Mouse (Mus musculus) large intestine, adult 2 months (tissue): ENCODE results near the gene Mroh8. TPM values are rescaled to one million over a fixed set of nuclear protein-coding genes. Genes with fewer than 3 reads are reported as not detected.
"Not testable (repeated sequence)": the region's sequence is repeated elsewhere in the genome, so short reads cannot be mapped to it uniquely, and the experiment has no call there.

Experiments used
- DNase-seq: peaks from one replicate; pipeline ENCODE4 v3.0.0-alpha.2; 2012; ENCODE audit warnings: low read depth, low spot score
- WGBS: fragments of 180-500 bp; shearing (Covaris S2); methylation state at CpG from one replicate; pipeline ENCODE4 v1.1.7; 2018; 5-methylcytosine and 5-hydroxymethylcytosine counted together
- polyA plus RNA-seq: library from polyadenylated mRNA; depleted of rRNA; stranded (reverse); fragments of >200 nt; gene quantifications from 2 replicates; pipeline ENCODE4 v1.2.3, GENCODE M21; 2012

The Mroh8 gene
- polyA plus RNA-seq, 1 experiment = 0.25 TPM

DNA sequence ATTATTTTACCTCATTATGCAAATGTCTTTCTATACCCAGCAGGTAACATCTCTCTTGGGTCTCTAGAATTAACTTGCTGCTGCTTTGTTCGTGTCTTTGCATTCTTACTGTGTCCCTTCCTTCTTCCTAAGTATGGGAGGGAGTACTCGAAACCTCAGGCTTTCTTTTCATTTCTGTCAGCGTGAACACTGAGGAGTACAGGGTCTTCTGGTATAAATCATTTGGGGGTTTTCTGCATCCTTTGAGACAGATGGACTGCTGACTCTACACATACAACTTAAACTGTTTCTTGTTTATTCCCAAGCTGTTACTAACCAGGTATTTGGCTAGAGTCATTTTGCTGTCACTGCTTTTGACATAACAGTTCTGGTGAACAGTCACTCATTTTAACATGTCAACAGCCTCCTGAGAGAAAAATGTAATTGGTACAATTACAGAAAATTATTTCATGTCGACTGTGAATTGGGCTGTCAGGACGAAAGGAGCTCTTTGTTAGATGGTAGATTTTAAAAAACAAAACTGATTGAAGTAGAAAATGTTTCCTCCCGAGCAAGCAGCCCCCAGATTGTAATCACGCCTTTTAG is 16.8 kb upstream of the Mroh8 start:
- DNase-seq = no peak
- 81% methylated on average over 7 of the region's 7 CpGs for WGBS

- DNase-seq = no peak
These were observed 12.7 kb upstream of the Mroh8 start for GRCm38 (mm10) chr2:157292093-157292492.

DNA sequence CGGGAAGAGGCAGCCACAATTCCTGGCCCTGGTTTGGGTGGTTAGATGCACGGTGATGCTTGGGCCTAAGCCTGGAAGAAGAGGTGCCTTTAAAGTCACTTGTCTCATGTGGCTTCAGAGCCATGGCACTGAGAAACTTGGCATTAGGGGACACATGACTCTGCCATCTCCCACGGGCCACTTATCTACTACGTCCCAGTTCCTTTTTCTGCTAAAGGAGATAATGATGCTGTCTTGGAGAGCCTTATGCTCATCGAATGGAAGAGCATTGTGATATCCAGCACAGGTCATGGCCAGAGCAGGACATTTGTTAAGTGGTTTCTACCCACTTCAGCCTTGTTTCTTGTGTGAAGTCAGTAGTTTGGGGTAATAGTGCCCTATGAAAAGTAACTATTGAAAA is 9.6 kb upstream of the Mroh8 start:
- WGBS = 86% methylated on average over 5 of the region's 5 CpGs
- no peak for DNase-seq

More at GRCm38 (mm10) chr2:157292093-157292492, 12.7 kb upstream of the Mroh8 start:
- WGBS = 15% methylated on average over 2 of the region's 2 CpGs

DNA sequence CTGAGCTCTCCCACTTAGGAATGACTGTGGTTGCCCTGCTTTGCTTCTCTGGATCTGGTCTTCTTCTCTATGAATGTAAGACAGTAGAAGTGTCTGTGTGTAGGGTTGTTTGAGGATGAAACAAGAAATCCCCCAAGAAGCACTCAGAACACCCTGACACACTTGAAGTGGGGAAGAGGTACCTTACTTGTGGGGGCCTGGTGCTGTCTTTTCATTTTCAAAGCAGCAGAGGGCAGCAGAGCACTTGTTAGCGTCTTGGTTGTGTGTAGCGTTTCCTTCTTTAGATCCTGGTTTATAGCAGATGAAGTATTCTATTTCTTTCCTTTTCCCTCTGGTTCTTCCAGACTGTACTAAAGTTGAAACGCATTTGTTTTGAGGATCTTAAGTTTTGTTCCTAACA is 8.2 kb upstream of the Mroh8 start:
- WGBS = 10% methylated on average over 3 of the region's 3 CpGs
- no peak for DNase-seq

- 64% methylated on average over 6 of the region's 6 CpGs for WGBS
- no peak for DNase-seq
These were observed 4.0 kb upstream of the Mroh8 start for GRCm38 (mm10) chr2:157283321-157283720.

- peak; percentile 86 for DNase-seq
- under 1% methylated on average over 64 of the region's 64 CpGs for WGBS
These were observed 483 bp downstream of the Mroh8 start, which contains the start of gene Rpn2 for GRCm38 (mm10) chr2:157278717-157279415. Rpn2 (plus strand) TSS chr2:157279017.

DNA sequence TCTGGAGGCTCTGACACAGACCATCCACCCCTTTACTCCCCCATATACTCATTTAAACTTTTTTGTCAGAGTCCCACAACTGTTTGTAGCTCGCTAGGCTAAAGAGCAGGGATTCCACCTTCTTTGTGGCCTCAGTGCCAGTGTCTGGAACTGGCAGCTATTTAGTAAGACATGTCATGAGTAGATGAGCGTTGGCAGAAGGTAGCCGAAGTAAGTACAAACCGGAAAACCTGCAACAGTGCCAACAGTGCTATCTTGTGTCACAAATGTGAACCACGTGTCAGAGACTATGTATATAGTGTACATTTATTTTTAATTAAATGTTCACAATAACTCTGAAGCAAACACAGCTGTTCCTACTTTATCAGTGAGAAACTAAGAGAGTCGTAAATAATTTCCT is 15.5 kb downstream of the Mroh8 start:
- DNase-seq = no peak
- WGBS = 22% methylated on average over 6 of the region's 6 CpGs

GRCm38 (mm10) chr2:157263101-157263500 is 16.2 kb downstream of the Mroh8 start:
- 48% methylated on average over 1 of the region's 1 CpGs for WGBS
- no peak for DNase-seq

DNA sequence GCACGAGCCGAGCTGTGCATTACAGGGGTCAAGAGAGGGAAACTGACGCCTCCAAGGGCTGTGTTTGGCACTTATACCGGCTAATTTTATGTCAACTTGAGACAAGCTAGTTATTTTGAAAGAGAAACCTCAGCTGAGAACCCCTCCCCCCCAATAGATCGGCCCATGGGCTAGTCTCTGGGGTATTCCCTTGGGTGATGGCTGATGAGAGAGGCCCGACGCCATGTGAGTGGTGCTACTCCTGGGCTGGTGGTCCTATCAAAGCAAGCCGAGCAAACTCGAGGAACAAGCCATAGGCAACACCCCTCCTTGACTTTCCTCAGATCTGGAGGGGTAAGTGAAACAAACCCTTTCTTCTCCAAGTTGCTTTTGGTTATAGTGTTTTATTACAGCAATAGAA is 16.8 kb downstream of the Mroh8 start:
- no peak for DNase-seq
- WGBS = 18% methylated on average over 9 of the region's 9 CpGs

DNA sequence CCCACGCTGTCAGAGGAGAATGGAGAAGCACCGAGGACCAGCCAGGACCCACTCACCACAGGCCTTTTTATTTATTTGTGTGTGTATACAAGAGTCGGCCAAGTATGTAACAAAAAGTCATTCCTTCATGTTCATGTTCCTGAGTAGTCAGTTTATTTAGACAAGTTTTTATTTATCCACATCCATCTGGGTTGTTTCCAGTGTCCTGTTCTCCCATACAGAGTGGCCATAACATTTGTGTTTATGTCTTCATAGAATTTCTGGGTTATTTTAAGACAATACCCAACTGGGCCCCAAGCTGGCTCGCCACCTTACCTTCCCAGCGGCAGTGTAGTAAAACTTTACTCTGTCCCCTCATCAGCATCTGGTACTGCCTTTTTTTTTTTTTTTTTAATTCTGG is 17.4 kb downstream of the Mroh8 start:
- DNase-seq = no peak
- 36% methylated on average over 5 of the region's 5 CpGs for WGBS

DNA sequence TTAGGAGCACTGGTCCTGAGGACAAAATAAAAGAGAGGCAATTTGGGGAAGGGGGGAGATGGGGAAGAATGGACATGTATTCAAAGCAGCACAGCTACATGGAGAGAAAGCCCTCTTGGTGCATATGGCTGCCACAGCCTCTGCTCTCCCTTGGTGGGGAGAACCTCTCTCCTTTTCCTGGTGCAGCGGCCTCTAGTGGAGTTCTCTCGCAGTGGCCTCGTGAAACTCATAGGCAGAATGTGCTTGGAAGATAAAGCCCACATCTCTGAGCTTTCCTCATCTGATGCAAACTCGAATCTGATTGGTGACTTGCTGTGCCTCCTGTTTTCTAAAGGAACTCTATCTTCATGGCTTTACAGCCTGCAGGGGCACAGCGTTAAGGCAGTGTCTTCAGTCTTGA is 19.6 kb downstream of the Mroh8 start:
- no peak for DNase-seq
- 10% methylated on average over 5 of the region's 5 CpGs for WGBS

DNA sequence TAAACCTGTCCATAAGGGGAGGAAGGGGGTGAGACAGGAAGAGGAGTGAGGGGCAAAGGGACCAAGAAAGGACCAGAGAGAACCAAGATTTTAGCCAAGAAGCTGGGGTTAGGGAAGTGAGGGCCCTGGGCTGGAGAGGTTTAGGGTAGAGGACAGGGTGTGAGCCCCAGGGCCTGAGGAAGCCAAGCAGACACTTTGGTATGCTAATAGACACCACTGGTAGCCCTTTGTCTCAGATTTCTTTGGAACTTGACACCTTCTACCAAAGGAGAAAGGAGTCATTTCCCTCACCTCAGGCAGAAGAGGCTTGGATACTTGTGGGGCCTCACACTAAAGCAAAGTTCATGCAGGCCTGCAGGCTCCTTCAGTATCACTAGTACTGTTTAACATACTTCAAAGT is 31.2 kb downstream of the Mroh8 start:
- DNase-seq = no peak

DNA sequence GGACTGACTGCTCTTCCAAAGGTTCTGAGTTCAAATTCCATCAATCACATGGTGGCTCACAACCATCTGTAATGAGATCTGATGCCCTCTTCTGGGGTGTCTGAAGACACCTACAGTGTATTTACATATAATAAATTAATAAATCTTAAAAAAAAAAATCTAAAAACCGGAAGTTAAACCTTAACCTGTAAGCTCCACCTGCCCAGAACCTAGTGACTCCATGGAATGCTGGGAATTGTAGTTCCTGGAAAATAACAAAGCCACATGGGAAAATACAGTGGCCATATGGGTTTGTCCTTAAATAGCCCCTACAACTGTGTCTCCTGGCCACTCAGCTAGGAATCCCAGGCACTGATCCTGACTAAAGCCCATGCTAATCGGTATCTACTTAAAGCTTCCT is 33.7 kb downstream of the Mroh8 start:
- no peak for DNase-seq
- 52% methylated on average over 2 of the region's 2 CpGs for WGBS

- DNase-seq = peak; percentile 85
- WGBS = 5% methylated on average over 5 of the region's 5 CpGs
These were observed 34.3 kb downstream of the Mroh8 start for GRCm38 (mm10) chr2:157245001-157245400.

- WGBS = 94% methylated on average over 8 of the region's 8 CpGs
- DNase-seq = no peak
These were observed 43.4 kb downstream of the Mroh8 start for GRCm38 (mm10) chr2:157235946-157236345.

DNA sequence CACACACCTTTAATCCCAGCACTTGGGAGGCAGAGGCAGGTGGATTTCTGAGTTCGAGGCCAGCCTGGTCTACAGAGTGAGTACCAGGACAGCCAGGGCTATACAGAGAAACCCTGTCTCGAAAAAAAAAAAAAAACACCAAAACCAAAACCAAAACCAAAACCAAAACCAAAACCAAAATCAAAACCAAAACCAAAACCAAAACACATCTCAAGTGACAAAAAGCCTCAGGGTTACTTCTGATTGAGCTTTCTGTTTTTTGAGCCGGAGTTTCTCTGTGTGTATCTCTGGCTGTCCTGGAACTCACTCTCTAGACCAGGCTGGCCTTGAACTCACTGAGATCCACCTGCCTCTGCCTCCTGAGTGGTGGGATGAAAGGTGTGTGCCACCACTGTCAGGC is 57.4 kb downstream of the Mroh8 start:
- 90% methylated on average over 3 of the region's 3 CpGs for WGBS
- DNase-seq = not testable (repeated sequence)

- WGBS = 81% methylated on average over 6 of the region's 6 CpGs
- DNase-seq = no peak
These were observed 59.2 kb downstream of the Mroh8 start for GRCm38 (mm10) chr2:157220108-157220507.

- WGBS = 95% methylated on average over 7 of the region's 7 CpGs
- DNase-seq = no peak
These were observed 67.6 kb downstream of the Mroh8 start for GRCm38 (mm10) chr2:157211731-157212130.

DNA sequence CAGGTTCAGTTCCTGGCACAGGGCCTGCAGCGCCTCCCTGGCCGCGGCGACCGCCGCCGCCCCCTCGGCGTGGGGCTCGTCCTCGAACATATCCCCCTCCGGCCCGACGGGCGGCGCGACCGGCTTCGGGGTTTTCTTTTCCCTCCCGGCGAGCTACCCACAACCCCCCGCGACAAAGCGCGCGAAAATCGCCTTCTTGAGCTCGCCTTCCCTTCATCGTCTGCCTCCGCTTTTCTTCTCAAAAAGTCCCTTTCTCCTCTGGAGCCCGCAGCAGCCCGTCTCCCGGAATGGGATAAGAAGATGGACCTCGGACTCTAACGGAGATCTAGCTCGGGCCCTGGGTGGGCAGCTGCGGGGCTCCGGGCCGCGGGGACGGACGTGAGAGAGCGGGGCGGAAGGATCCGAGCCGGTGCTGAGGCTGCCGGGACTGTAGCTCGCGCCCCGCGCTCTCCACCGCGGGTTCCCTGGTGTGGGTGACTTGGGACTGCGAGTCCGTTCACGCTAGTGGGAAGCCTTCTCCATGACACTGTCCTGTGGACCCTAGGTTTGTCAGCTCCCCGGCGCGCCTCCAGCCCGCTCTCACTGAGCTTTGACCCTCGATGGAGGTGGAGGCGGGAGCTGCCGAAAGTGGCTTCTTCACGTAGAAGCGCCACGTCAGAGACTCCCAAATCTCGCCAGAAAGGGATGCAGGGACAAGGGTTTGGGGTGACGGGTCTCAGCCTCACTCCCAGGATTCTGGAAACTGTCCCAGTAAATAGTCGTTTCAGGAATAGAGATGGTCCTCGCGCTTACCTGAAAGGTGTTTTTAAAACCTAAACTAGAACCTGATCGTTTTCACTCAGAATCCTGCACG is 74.8 kb downstream of the Mroh8 start, which contains the start of gene Rbl1:
Rbl1 (minus strand) TSS at position 169 of the 853 bp plus-strand sequence.
- WGBS = 1% methylated on average over 72 of the region's 73 CpGs
- peak; percentile 81 for DNase-seq
